Mouse (Mus musculus): ENCODE data around the gene Eya2.

DNA sequence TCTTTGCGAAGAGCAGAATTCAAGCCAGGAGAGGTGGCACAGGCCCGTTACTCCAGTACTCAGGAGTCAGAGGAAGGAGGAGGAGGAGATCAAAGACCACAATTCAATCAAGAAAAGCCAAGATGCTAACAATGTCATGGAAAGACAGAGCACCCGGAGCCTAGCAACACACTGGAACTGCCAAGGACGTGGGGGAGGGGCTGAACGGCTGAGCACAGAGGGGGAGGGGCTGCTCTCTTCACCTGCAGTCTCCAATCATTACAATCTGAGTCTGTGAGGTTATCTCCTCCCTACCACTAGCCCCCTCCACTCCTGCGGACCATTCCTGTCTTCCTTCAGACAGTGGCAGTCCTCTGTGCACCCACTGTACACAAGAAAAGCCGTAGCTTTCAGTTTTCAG, 196.2 kb downstream of the Eya2 start:
- TF ChIP-seq POLR2AphosphoS5 (IDR thresholded peaks at IDR 0.05; ENCODE audit: borderline replicate concordance, low read depth, low read length) (no peak), CTCF (IDR thresholded peaks at IDR 0.05 in 2 of 3, conservative IDR thresholded peaks at IDR 0.05 in 1 of 3; ENCODE audit: control insufficient read depth in 1 of 3, insufficient read depth in 1 of 3, low read depth in 2 of 3, low read length in 3 of 3, poor library complexity in 1 of 3, severe bottlenecking in 1 of 3) (no peak)
